Mouse (Mus musculus) central nervous system, embryonic 14 days (tissue): ENCODE results near the gene Bcl2l14. TPM values are rescaled to one million over a fixed set of nuclear protein-coding genes. Genes with fewer than 3 reads are reported as not detected.

Experiments
- polyA plus RNA-seq: library from polyadenylated mRNA; depleted of rRNA; stranded (reverse); fragments of >200 nt; gene quantifications from 2 replicates; pipeline ENCODE4 v1.2.3, GENCODE M21; 2012; rRNA removed

Gene Bcl2l14
- 0.09 TPM in 1 of 2 replicates, not detected in the other for polyA plus RNA-seq

GRCm38 (mm10) chr6:134396018-134396417 lies at the start of gene Bcl2l14:
Bcl2l14 (plus strand) TSS chr6:134396318.

Other genes with a start within 250 kb of the Bcl2l14 start
- gene Lrp6, start 170.6 kb downstream of the Bcl2l14 start, polyA plus RNA-seq: 29.2 and 30.9 TPM in 2 replicates
- gene Mansc1, start 236.2 kb downstream of the Bcl2l14 start, polyA plus RNA-seq: 1.1 and 1.4 TPM in 2 replicates
- gene Borcs5, start 243.2 kb downstream of the Bcl2l14 start, polyA plus RNA-seq: 24.1 and 25.9 TPM in 2 replicates